Mouse (Mus musculus) ovary, postnatal 36 days (tissue): Measurements from ENCODE around the gene Spag16.
A peak's percentile ranks its signal among the peaks of the same experiment; 100 is the strongest.

Experiments
- DNase-seq: peaks from one replicate; pipeline ENCODE4 v3.0.0; 2022; ENCODE audit warnings: low spot score, mixed read lengths

Gene Spag16

GRCm38 (mm10) chr1:70082208-70082878, 255.6 kb downstream of the Spag16 start:
- no peak for DNase-seq

- DNase-seq = no peak
Observed at GRCm38 (mm10) chr1:70104683-70105082, 277.9 kb downstream of the Spag16 start.

GRCm38 (mm10) chr1:70116212-70116982, 289.6 kb downstream of the Spag16 start:
- no peak for DNase-seq

- peak; percentile 3 for DNase-seq
Observed at GRCm38 (mm10) chr1:70128035-70128434, 301.3 kb downstream of the Spag16 start.

GRCm38 (mm10) chr1:70135547-70135946, 308.8 kb downstream of the Spag16 start:
- DNase-seq = no peak

GRCm38 (mm10) chr1:70165343-70166158, 338.8 kb downstream of the Spag16 start:
- no peak for DNase-seq

GRCm38 (mm10) chr1:70180123-70180741, 353.5 kb downstream of the Spag16 start:
- no peak for DNase-seq

GRCm38 (mm10) chr1:70264815-70265214, 438.0 kb downstream of the Spag16 start:
- DNase-seq = no peak

GRCm38 (mm10) chr1:70265920-70266505, 439.2 kb downstream of the Spag16 start:
- DNase-seq = no peak

GRCm38 (mm10) chr1:70270139-70270538, 443.4 kb downstream of the Spag16 start:
- DNase-seq = no peak

GRCm38 (mm10) chr1:70272753-70273152, 446.0 kb downstream of the Spag16 start:
- DNase-seq = no peak

GRCm38 (mm10) chr1:70279296-70279695, 452.5 kb downstream of the Spag16 start:
- DNase-seq = no peak

- DNase-seq = no peak
Observed at GRCm38 (mm10) chr1:70283388-70283787, 456.6 kb downstream of the Spag16 start.

GRCm38 (mm10) chr1:70284140-70284539, 457.4 kb downstream of the Spag16 start:
- no peak for DNase-seq

- DNase-seq = no peak
Observed at GRCm38 (mm10) chr1:70316128-70316765, 489.5 kb downstream of the Spag16 start.

- DNase-seq = no peak
Observed at GRCm38 (mm10) chr1:70320951-70321350, 494.2 kb downstream of the Spag16 start.

GRCm38 (mm10) chr1:70346179-70346578, 519.4 kb downstream of the Spag16 start:
- no peak for DNase-seq

- no peak for DNase-seq
Observed at GRCm38 (mm10) chr1:70351371-70351770, 524.6 kb downstream of the Spag16 start.

GRCm38 (mm10) chr1:70354014-70354413, 527.2 kb downstream of the Spag16 start:
- no peak for DNase-seq

GRCm38 (mm10) chr1:70371721-70372120, 545.0 kb downstream of the Spag16 start:
- DNase-seq = no peak

GRCm38 (mm10) chr1:70380096-70380495, 553.3 kb downstream of the Spag16 start:
- no peak for DNase-seq
